12 mouse cellular contexts compared by ENCODE assay signal in the genomic region with DNA sequence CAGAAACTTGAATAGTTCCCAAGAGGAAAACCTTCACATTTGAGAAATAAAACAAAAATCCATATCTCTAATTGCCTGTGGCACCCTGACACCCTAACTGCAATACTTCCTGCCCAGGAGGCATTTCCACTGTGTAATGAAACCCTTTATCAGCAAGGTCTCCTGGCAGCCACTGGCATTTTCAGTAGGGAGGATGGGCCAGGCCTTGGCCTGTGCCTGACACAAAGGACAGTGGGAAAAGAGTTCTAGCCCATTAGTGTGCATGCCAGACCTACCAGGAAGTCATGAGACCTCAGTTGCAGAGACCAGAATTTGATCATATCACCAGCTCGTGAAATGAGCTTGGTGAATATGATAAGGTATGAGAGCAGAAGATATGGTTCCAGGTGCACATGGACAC.
DNase-seq lines count a peak whose midpoint lies in the region.
"Had no signal": no experiment of that assay in that cellular context is flagged by ENCODE, and none has a peak within 500 bp of the region (broad histone marks: within the 10 kb centered on the region; RNA-seq: fewer than 3 reads in every experiment).

No protein-coding gene starts in this region.

- peak; percentile 24 for DNase-seq in adrenal gland, adult 8-10 months
- DNase-seq in adrenal gland, postnatal 4 days (ENCODE audit: low spot score in 2 of 2), result no peak
- peak; percentile 68 for DNase-seq in heart, adult 11 months
- DNase-seq in heart, postnatal 25 days (ENCODE audit: low spot score), result no peak
- no peak for DNase-seq in gastrocnemius, postnatal 4 days (ENCODE audit: low spot score in 2 of 2)
- DNase-seq: cerebellum, adult 11 months; cerebellum, adult 18-20 months; cerebellum, adult 8-10 months; cerebellum, adult 9-11 months; cerebellum, postnatal 14 days; cerebellum, postnatal 36 days; embryo, embryonic 11 days had no signal

- intact Hi-C loops in heart, postnatal 25 days (cut with DNase I), result loop anchor here (10.0 kb wide), 5 partner anchors 91 to 1541 kb away; a partner anchor contains a TSS

Comparison
In these comparisons a context has a peak if more than half of its experiments do, and no peak if none do; other contexts are left out.
1. DNase-seq: peak in adrenal gland, adult 8-10 months (single experiment) and heart, adult 11 months (single experiment); none in adrenal gland, postnatal 4 days (0 of 2), heart, postnatal 25 days (single experiment) and gastrocnemius, postnatal 4 days (0 of 2).